Mouse (Mus musculus): ENCODE measurements at regions not wholly inside any gene's neighbourhood (a gene's known extent, or its start where the extent isn't known, plus 50 kb on each side); places are given as distances from the start of the nearest gene placed in this dataset.

DNA sequence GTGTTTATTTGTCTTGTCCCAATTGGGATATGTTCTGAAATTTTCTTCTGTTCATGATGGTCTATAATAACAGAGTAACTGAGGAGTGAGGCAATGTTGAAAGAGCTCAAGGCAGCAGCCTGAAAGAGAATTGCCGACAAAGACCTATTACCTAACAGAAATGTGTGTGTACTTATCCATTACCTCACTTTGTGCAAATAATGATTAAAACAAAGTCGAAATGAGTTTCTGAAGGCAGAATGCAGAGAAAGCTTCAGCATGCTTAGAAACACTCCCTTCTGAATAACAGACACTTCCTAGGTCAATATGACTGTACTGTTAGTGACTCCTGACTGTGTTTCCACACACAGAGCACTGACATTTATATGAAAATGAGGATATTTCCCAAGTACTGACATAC lies 63.0 kb downstream of the Kbtbd8 start:
- H3K9me3 ChIP-seq: no peaks in the 10 kb centered on the region
- no peak overlapping the region for H3K27ac ChIP-seq
- H3K4me3 ChIP-seq: no peak overlapping the region
- no peak overlapping the region for H3K9ac ChIP-seq
- 74% methylated on average over 2 of the region's 2 CpGs for WGBS
- H3K4me2 ChIP-seq: no peak overlapping the region
- no peaks in the 10 kb centered on the region for H3K4me1 ChIP-seq
- peaks cover 27% of the 10 kb centered on the region for H3K27me3 ChIP-seq (replicated peaks)
- ATAC-seq (replicated peaks): no peak
- H3K36me3 ChIP-seq (replicated peaks): no peaks in the 10 kb centered on the region

- Histone ChIP-seq H3K36me3 (replicated peaks) (no peaks in the 10 kb centered on the region), H3K9ac (no peak overlapping the region), H3K4me2 (no peak overlapping the region), H3K27me3 (replicated peaks) (peaks cover 25% of the 10 kb centered on the region), H3K27ac (no peak overlapping the region), H3K4me3 (no peak overlapping the region), H3K4me1 (no peaks in the 10 kb centered on the region), H3K9me3 (no peaks in the 10 kb centered on the region)
- no peak for ATAC-seq (replicated peaks)
- WGBS: 61% methylated on average over 1 of the region's 1 CpGs
Measured at GRCm38 (mm10) chr6:95182238-95182637, 65.2 kb downstream of the Kbtbd8 start.

DNA sequence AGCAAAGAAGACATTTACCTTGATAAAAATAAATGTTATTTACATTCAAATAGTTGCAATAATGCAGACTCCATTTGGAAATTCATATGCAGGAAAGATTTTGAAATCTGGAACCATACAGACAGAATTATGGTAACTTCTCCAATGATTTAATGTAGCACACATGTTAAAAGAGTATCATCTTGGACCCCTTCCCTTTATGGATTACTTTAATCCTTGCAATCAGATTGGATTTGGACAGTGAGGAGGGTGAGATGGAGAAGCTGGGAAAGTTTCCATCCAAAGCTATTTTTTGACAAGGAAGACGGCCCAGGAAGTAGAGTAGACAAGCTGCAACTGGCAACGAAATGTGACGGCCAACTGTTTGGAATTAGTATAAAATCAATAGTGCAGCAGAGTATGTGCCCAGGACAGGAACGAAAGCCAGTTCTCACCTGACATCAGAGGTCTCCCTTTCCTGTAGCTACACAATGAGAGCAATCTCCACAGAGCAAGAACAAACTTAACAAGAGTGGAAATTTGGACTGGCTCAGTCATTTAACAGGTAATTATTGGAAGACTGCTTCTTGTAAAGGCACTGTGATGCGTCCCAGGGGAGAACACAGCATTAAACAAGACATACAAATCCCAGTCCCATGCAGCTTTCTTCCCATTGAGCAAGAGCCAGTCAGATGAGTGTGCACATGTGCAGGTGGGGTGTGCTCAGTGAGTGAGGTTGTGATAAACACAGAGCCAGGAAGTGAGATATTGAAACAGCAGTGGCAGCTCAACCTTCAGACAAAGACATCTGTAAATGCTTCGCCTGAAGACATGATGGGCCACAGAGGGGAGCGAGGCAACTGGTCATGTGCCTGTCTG lies 68.3 kb downstream of the Kbtbd8 start:
- ATAC-seq (replicated peaks): no peak
- WGBS: 82% methylated on average over 7 of the region's 7 CpGs
- H3K4me3 ChIP-seq: no peak overlapping the region
- no peak overlapping the region for H3K27ac ChIP-seq
- peaks cover 17% of the 10 kb centered on the region for H3K27me3 ChIP-seq (replicated peaks)
- no peak overlapping the region for H3K9ac ChIP-seq
- no peaks in the 10 kb centered on the region for H3K9me3 ChIP-seq
- no peaks in the 10 kb centered on the region for H3K4me1 ChIP-seq
- no peak overlapping the region for H3K4me2 ChIP-seq
- H3K36me3 ChIP-seq (replicated peaks): no peaks in the 10 kb centered on the region

- Histone ChIP-seq H3K4me3 (no peak overlapping the region), H3K4me2 (no peak overlapping the region), H3K27ac (no peak overlapping the region), H3K36me3 (replicated peaks) (no peaks in the 10 kb centered on the region), H3K4me1 (peaks cover 4% of the 10 kb centered on the region; the same call in 1 of the 2 replicates), H3K9ac (no peak overlapping the region), H3K9me3 (no peaks in the 10 kb centered on the region), H3K27me3 (replicated peaks) (0 out of 2 replicates have a peak, but pooled peaks cover 5% of the 10 kb centered on the region)
- ATAC-seq (replicated peaks): 0 out of 2 replicates have a peak, but pooled peaks have one; percentile 63
- 60% methylated on average over 2 of the region's 2 CpGs for WGBS
Measured at GRCm38 (mm10) chr6:95196631-95197030, 79.6 kb downstream of the Kbtbd8 start.

DNA sequence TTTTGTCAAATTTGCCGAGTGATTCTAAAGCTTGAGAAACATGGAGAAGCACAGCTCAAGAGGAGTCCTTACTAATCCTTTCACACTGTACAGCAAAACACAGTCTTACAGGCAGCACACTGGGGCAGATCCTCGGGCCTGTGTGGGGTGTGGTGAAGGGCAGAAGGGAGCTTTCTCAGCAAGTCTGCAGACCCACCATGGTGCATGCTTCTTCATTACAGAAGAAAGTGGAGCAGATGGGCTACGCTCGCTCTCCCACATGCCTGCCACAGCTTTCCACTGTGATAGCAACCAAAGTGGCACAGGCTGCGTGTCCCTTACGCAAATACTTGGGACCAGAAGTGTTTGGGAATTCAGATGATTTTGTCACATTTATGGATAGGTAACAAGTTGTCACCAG lies 81.6 kb downstream of the Kbtbd8 start:
- H3K4me3 ChIP-seq: no peak overlapping the region
- peaks cover 23% of the 10 kb centered on the region for H3K4me1 ChIP-seq
- WGBS: 72% methylated on average over 6 of the region's 6 CpGs
- H3K36me3 ChIP-seq (replicated peaks): no peaks in the 10 kb centered on the region
- H3K27ac ChIP-seq: no peak overlapping the region
- H3K4me2 ChIP-seq: no peak overlapping the region
- no peaks in the 10 kb centered on the region for H3K9me3 ChIP-seq
- H3K27me3 ChIP-seq (replicated peaks): 0 out of 2 replicates have a peak, but pooled peaks cover 5% of the 10 kb centered on the region
- no peak overlapping the region for H3K9ac ChIP-seq
- ATAC-seq (replicated peaks): no peak

DNA sequence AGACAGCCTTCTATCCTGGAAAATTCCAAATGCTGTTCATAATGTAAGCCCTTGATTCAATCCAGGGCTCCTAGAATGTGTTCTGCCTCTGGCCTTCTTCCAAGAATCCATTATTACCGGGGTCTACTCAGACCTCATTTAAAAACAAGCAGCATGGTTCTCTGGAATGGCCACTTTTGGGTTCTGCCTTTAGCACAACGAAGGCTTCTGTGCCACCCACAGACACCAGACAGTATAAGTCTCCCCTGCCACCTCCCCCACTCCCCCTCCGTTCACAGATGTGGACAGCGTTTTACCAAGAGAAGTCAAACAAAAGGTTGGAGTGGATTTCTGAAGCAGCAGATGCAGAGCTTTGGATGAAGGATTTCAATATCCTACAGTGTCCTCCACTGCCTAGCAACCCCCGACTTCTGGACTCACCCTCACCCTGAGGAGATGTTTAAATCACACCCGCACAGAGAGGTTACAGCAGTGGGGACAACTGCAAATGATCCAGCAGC lies 85.3 kb downstream of the Kbtbd8 start:
- ATAC-seq (replicated peaks): peak; percentile 83

DNA sequence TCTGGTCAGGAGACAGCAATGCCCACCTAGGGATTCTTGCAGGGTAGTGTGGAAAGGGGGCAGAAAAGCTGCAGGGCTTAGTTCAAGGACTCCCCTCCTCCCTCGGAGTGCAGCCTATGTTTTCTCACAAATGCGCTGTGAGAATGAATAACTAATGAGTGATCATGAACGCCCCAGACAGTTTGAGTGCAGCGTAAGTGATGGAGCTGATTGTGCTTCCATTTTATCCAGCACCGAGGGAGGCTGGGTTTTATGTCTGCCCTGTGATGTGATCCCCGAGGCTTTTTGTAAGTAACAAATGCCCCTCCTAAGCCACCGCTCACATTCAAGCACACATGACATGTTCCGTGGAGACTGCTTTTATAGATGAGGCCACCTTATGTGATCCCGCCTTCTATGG lies 85.9 kb downstream of the Kbtbd8 start:
- 0 out of 2 replicates have a peak, but pooled peaks cover 4% of the 10 kb centered on the region for H3K27me3 ChIP-seq (replicated peaks)
- no peaks in the 10 kb centered on the region for H3K9me3 ChIP-seq
- ATAC-seq (replicated peaks): peak; percentile 76
- peak overlapping the region; percentile 40 for H3K4me2 ChIP-seq
- peak overlapping the region; percentile 64 for H3K27ac ChIP-seq
- H3K4me1 ChIP-seq: peaks cover 19% of the 10 kb centered on the region
- 14% methylated on average over 9 of the region's 9 CpGs for WGBS
- H3K4me3 ChIP-seq: no peak overlapping the region
- no peak overlapping the region for H3K9ac ChIP-seq
- no peaks in the 10 kb centered on the region for H3K36me3 ChIP-seq (replicated peaks)

More for the DNA sequence above, 85.3 kb downstream of the Kbtbd8 start:
- H3K27ac ChIP-seq: peak overlapping the region; percentile 64
- H3K4me3 ChIP-seq: no peak overlapping the region
- peak overlapping the region; percentile 40 for H3K4me2 ChIP-seq
- no peaks in the 10 kb centered on the region for H3K36me3 ChIP-seq (replicated peaks)
- H3K27me3 ChIP-seq (replicated peaks): 0 out of 2 replicates have a peak, but pooled peaks cover 5% of the 10 kb centered on the region
- H3K4me1 ChIP-seq: peaks cover 19% of the 10 kb centered on the region
- 7% methylated on average over 6 of the region's 6 CpGs for WGBS
- H3K9ac ChIP-seq: no peak overlapping the region
- no peaks in the 10 kb centered on the region for H3K9me3 ChIP-seq

DNA sequence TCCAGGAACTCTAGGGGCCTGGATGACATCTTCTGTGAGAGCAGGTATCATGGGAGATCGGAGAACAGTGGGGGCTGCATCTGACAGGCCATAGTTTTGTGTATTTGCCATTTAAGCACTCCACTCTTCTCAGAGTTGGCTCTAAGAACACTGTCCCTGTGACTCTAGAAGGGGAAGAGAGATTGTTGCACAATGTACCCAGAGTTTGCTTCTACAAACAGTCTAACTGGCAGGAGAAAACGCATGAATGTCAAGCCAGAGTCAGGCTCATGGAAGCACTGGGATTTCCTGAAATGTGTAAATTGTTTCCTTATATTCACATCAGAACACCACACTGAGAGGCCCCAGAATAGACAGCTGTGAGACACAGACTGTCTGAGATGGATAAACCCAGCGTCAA lies 87.2 kb downstream of the Kbtbd8 start:
- no peak for ATAC-seq (replicated peaks)
- 71% methylated on average over 3 of the region's 3 CpGs for WGBS
- Histone ChIP-seq H3K4me2 (no peak overlapping the region), H3K4me3 (no peak overlapping the region), H3K27me3 (replicated peaks) (no peaks in the 10 kb centered on the region), H3K9me3 (no peaks in the 10 kb centered on the region), H3K27ac (no peak overlapping the region), H3K4me1 (peaks cover 19% of the 10 kb centered on the region), H3K36me3 (replicated peaks) (no peaks in the 10 kb centered on the region), H3K9ac (no peak overlapping the region)

- Histone ChIP-seq H3K27ac (no peak overlapping the region), H3K4me1 (peaks cover 16% of the 10 kb centered on the region), H3K4me2 (no peak overlapping the region), H3K36me3 (replicated peaks) (no peaks in the 10 kb centered on the region), H3K9me3 (no peaks in the 10 kb centered on the region), H3K4me3 (no peak overlapping the region), H3K27me3 (replicated peaks) (no peaks in the 10 kb centered on the region), H3K9ac (no peak overlapping the region)
- ATAC-seq (replicated peaks): no peak
- WGBS: 39% methylated on average over 2 of the region's 2 CpGs
Measured at GRCm38 (mm10) chr6:95207063-95207462, 90.0 kb downstream of the Kbtbd8 start.

DNA sequence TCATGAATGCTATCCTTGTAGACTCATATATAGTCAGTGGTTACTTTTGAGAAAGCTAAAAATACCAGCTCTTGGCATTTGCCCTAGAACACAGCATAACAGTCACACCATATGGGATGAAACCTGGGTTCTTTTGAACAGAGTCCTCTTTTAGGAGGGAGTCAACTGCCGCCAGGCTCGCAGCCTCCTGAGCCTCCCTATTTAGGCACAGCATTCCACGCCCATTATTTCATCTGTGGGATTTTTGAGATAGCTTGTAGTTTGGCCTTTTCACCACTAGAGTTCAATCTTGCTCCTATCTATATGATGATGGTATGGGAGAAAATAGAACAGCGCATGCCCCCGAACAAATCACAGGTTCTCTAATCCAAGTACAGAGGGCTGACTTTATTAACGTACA lies 100.4 kb downstream of the Kbtbd8 start:
- Histone ChIP-seq H3K9me3 (no peaks in the 10 kb centered on the region), H3K4me2 (no peak overlapping the region), H3K27ac (no peak overlapping the region), H3K9ac (no peak overlapping the region), H3K36me3 (replicated peaks) (no peaks in the 10 kb centered on the region), H3K4me1 (no peaks in the 10 kb centered on the region), H3K27me3 (replicated peaks) (0 out of 2 replicates have a peak, but pooled peaks cover 2% of the 10 kb centered on the region), H3K4me3 (no peak overlapping the region)
- ATAC-seq (replicated peaks): no peak
- 39% methylated on average over 6 of the region's 6 CpGs for WGBS

- WGBS: 71% methylated on average over 3 of the region's 3 CpGs
- no peak overlapping the region for H3K9ac ChIP-seq
- H3K36me3 ChIP-seq (replicated peaks): no peaks in the 10 kb centered on the region
- H3K27me3 ChIP-seq (replicated peaks): 0 out of 2 replicates have a peak, but pooled peaks cover 2% of the 10 kb centered on the region
- ATAC-seq (replicated peaks): no peak
- H3K27ac ChIP-seq: no peak overlapping the region
- no peak overlapping the region for H3K4me3 ChIP-seq
- no peaks in the 10 kb centered on the region for H3K9me3 ChIP-seq
- no peak overlapping the region for H3K4me2 ChIP-seq
- H3K4me1 ChIP-seq: no peaks in the 10 kb centered on the region
Measured at GRCm38 (mm10) chr6:95218830-95219229, 101.8 kb downstream of the Kbtbd8 start.

DNA sequence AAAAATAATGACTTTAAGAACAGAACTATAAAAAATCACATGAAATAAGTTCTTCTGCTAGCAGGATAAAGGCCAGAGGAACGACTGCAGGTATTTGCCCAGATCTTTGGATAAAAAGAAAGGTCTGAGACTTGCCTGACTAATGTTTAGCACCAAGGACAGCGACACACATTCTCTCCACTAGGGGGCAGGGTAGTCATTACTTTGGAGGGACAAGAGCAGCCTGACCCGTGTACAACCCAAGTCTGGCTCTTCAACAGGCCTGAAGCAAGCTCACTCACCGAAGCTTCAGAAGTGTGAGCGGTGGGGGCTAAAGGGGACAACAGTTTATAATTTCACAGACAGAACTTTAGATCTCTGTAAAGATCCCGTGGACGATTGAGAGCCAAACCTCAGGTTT lies 98.4 kb upstream of the Gm10234 start:
- no peaks in the 10 kb centered on the region for H3K9me3 ChIP-seq
- H3K27ac ChIP-seq: no peak overlapping the region
- H3K4me1 ChIP-seq: no peaks in the 10 kb centered on the region
- H3K9ac ChIP-seq: no peak overlapping the region
- no peak overlapping the region for H3K4me2 ChIP-seq
- peak; percentile 52; the same call in 1 of the 2 replicates for ATAC-seq (replicated peaks)
- H3K27me3 ChIP-seq (replicated peaks): no peaks in the 10 kb centered on the region
- 23% methylated on average over 7 of the region's 7 CpGs for WGBS
- no peaks in the 10 kb centered on the region for H3K36me3 ChIP-seq (replicated peaks)
- H3K4me3 ChIP-seq: no peak overlapping the region

GRCm38 (mm10) chr6:95229885-95230284 lies 92.0 kb upstream of the Gm10234 start:
- H3K27me3 ChIP-seq (replicated peaks): no peaks in the 10 kb centered on the region
- H3K4me2 ChIP-seq: no peak overlapping the region
- 69% methylated on average over 8 of the region's 8 CpGs for WGBS
- H3K9me3 ChIP-seq: no peaks in the 10 kb centered on the region
- H3K4me1 ChIP-seq: no peaks in the 10 kb centered on the region; the same call in 1 of the 2 replicates
- no peaks in the 10 kb centered on the region for H3K36me3 ChIP-seq (replicated peaks)
- H3K4me3 ChIP-seq: no peak overlapping the region
- no peak for ATAC-seq (replicated peaks)
- H3K9ac ChIP-seq: no peak overlapping the region
- H3K27ac ChIP-seq: no peak overlapping the region

Measured in midbrain, embryonic 15.5 days (tissue).